9 mouse cellular contexts compared by ENCODE assay signal in genomic region chr15:27485567-27486278, GRCm38 (mm10). TPM values are rescaled to one million over a fixed set of nuclear protein-coding genes. Genes with fewer than 3 reads are reported as not detected.
A peak's percentile ranks its signal among the peaks of the same experiment; 100 is the strongest.
DNase-seq lines count a peak whose midpoint lies in the region; ATAC-seq and TF ChIP-seq lines count a peak whose summit lies in the region.
"Had no signal": no experiment of that assay in that cellular context is flagged by ENCODE, and none has a peak within 500 bp of the region (broad histone marks: within the 10 kb centered on the region; RNA-seq: fewer than 3 reads in every experiment).

No protein-coding gene starts in this region.

- ATAC-seq in heart, embryonic 12.5 days (ENCODE audit: insufficient number of reproducible peaks, low FRiP score): peak; percentile 83
- 0 out of 2 replicates have a peak, but pooled peaks have one; percentile 21 for ATAC-seq in hindbrain, embryonic 12.5 days (ENCODE audit: low FRiP score)
- peak; percentile 99 for ATAC-seq in liver, embryonic 15.5 days (ENCODE audit: insufficient read depth)
- ATAC-seq: midbrain, embryonic 15.5 days had no signal

- H3K27ac ChIP-seq in heart, embryonic 12.5 days (ENCODE audit: poor library complexity, severe bottlenecking): peak overlapping the region; percentile 23
- peak overlapping the region; percentile 41; the same call in 1 of the 2 replicates for H3K27ac ChIP-seq in bone marrow, adult 2 months (ENCODE audit: control insufficient read depth, insufficient read depth, low read depth, low read length, poor library complexity)
- H3K27ac ChIP-seq in hindbrain, embryonic 12.5 days: peak overlapping the region; percentile 30; the same call in 1 of the 2 replicates
- peak overlapping the region; percentile 74 for H3K27ac ChIP-seq in liver, embryonic 15.5 days (replicated peaks)
- H3K27ac ChIP-seq in thymus, adult 2 months (ENCODE audit: control insufficient read depth, insufficient read depth, low read length): no peak overlapping the region
- H3K27ac ChIP-seq: midbrain, embryonic 15.5 days had no signal

- H3K9ac ChIP-seq in heart, embryonic 12.5 days: 0 out of 2 replicates have a peak overlapping the region, but pooled peaks have one; percentile 10
- no peak overlapping the region for H3K9ac ChIP-seq in hindbrain, embryonic 12.5 days
- no peak overlapping the region for H3K9ac ChIP-seq in liver, embryonic 15.5 days
- H3K9ac ChIP-seq: midbrain, embryonic 15.5 days had no signal

- intact Hi-C loops in heart, postnatal 25 days (cut with DNase I): no loop called here

- H3K4me3 ChIP-seq in heart, embryonic 12.5 days: no peak overlapping the region
- H3K4me3 ChIP-seq in bone marrow, adult 2 months (replicated peaks; ENCODE audit: control insufficient read depth, low read depth, low read length): no peak overlapping the region
- no peak overlapping the region for H3K4me3 ChIP-seq in hindbrain, embryonic 12.5 days
- 0 out of 2 replicates have a peak overlapping the region, but pooled peaks have one; percentile 15 for H3K4me3 ChIP-seq in liver, embryonic 15.5 days (replicated peaks)
- H3K4me3 ChIP-seq in thymus, adult 2 months (ENCODE audit: control insufficient read depth, insufficient read depth, low read length): no peak overlapping the region
- H3K4me3 ChIP-seq: midbrain, embryonic 15.5 days had no signal

- TF ChIP-seq POLR2A in bone marrow, adult 2 months (IDR thresholded peaks at IDR 0.05; ENCODE audit: borderline replicate concordance, control insufficient read depth, low read depth, low read length): no peak
- TF ChIP-seq POLR2A in thymus, adult 2 months (IDR thresholded peaks at IDR 0.05; ENCODE audit: control insufficient read depth, extremely low read depth, insufficient read depth, low read length, poor library complexity): no peak

- H3K9me3 ChIP-seq in heart, embryonic 12.5 days (replicated peaks): no peaks in the 10 kb centered on the region
- no peaks in the 10 kb centered on the region for H3K9me3 ChIP-seq in hindbrain, embryonic 12.5 days (replicated peaks)
- no peaks in the 10 kb centered on the region for H3K9me3 ChIP-seq in liver, embryonic 15.5 days (replicated peaks)
- H3K9me3 ChIP-seq: midbrain, embryonic 15.5 days had no signal

- no peak for DNase-seq in heart, postnatal 25 days (ENCODE audit: low spot score)
- no peak for DNase-seq in thymus, adult 2 months
- DNase-seq in embryo, embryonic 10 days (ENCODE audit: low spot score): no peak
- DNase-seq in layer of hippocampus, postnatal 36 days: no peak

- H3K4me2 ChIP-seq in heart, embryonic 12.5 days: peak overlapping the region; percentile 38
- no peak overlapping the region; the same call in 1 of the 2 replicates for H3K4me2 ChIP-seq in hindbrain, embryonic 12.5 days (replicated peaks)
- H3K4me2 ChIP-seq in liver, embryonic 15.5 days: peak overlapping the region; percentile 60
- H3K4me2 ChIP-seq: midbrain, embryonic 15.5 days had no signal

- no peaks in the 10 kb centered on the region for H3K36me3 ChIP-seq in heart, embryonic 12.5 days
- no peaks in the 10 kb centered on the region for H3K36me3 ChIP-seq in hindbrain, embryonic 12.5 days
- no peaks in the 10 kb centered on the region for H3K36me3 ChIP-seq in liver, embryonic 15.5 days (replicated peaks)
- H3K36me3 ChIP-seq in thymus, adult 2 months (ENCODE audit: control insufficient read depth, insufficient read depth, low read length): no peaks in the 10 kb centered on the region
- H3K36me3 ChIP-seq: midbrain, embryonic 15.5 days had no signal

- no peak for TF ChIP-seq CTCF in bone marrow, adult 2 months (IDR thresholded peaks at IDR 0.05; ENCODE audit: control insufficient read depth, insufficient read depth, low read length)
- TF ChIP-seq CTCF in thymus, adult 2 months (IDR thresholded peaks at IDR 0.05; ENCODE audit: borderline replicate concordance, control insufficient read depth, extremely low read depth, insufficient read depth, low read length, poor library complexity): no peak

- peaks cover 62% of the 10 kb centered on the region for H3K4me1 ChIP-seq in heart, embryonic 12.5 days (replicated peaks)
- peaks cover 2% of the 10 kb centered on the region; the same call in 1 of the 2 replicates for H3K4me1 ChIP-seq in bone marrow, adult 2 months (ENCODE audit: control insufficient read depth, insufficient read depth, low read length)
- peaks cover 48% of the 10 kb centered on the region for H3K4me1 ChIP-seq in hindbrain, embryonic 12.5 days
- H3K4me1 ChIP-seq in liver, embryonic 15.5 days (replicated peaks): peaks cover 58% of the 10 kb centered on the region
- H3K4me1 ChIP-seq in thymus, adult 2 months (replicated peaks; ENCODE audit: control insufficient read depth, insufficient read depth, low read length): 0 out of 2 replicates have a peak, but pooled peaks cover 3% of the 10 kb centered on the region

- H3K27me3 ChIP-seq in heart, embryonic 12.5 days (replicated peaks): no peaks in the 10 kb centered on the region
- no peaks in the 10 kb centered on the region for H3K27me3 ChIP-seq in hindbrain, embryonic 12.5 days
- peaks cover 21% of the 10 kb centered on the region for H3K27me3 ChIP-seq in liver, embryonic 15.5 days
- no peaks in the 10 kb centered on the region for H3K27me3 ChIP-seq in thymus, adult 2 months (ENCODE audit: control insufficient read depth, insufficient read depth, low read length)
- H3K27me3 ChIP-seq: midbrain, embryonic 15.5 days had no signal

- 19% methylated on average over 12 of the region's 12 CpGs for WGBS in heart, embryonic 12.5 days
- 74% methylated on average over 12 of the region's 12 CpGs for WGBS in bone marrow, adult 2 months
- WGBS in hindbrain, embryonic 12.5 days: 28% methylated on average over 12 of the region's 12 CpGs
- WGBS in liver, embryonic 15.5 days (ENCODE audit: insufficient replicate concordance): 34% methylated on average over 12 of the region's 12 CpGs
- 92% methylated on average over 12 of the region's 12 CpGs for WGBS in thymus, adult 2 months

RNA-seq across cellular contexts. Expression of gene Ank, which starts 19.2 kb away (rescaled TPM):
- polyA plus RNA-seq in heart, embryonic 12.5 days (2016; fragmentation: Nextera tagmentation; extraction: Ambion mirVana): 12.6 and 14.7 TPM in 2 replicates
- total RNA-seq in heart, postnatal 25 days (2021): 100 to 1,000 TPM; 174 to 208 TPM
- 20.7 and 26.7 TPM in 2 replicates for polyA plus RNA-seq in bone marrow, adult 2 months (2011; ENCODE audit: insufficient read depth, insufficient read length, low replicate concordance, missing spikeins)
- polyA plus RNA-seq in hindbrain, embryonic 12.5 days (2016; fragmentation: Nextera tagmentation; extraction: Ambion mirVana): 15.2 and 15.7 TPM in 2 replicates
- 10.5 and 10.8 TPM in 2 replicates for polyA plus RNA-seq in liver, embryonic 15.5 days (2015; fragmentation: Nextera tagmentation; extraction: Ambion mirVana)
- 14.4 and 21.5 TPM in 2 replicates for polyA plus RNA-seq in thymus, adult 2 months (2012; rRNA removed)
- 100 to 1,000 TPM; 156 to 161 TPM for total RNA-seq in layer of hippocampus, postnatal 36 days (2021)

Comparison
In these comparisons a context has a peak if more than half of its experiments do, and no peak if none do; other contexts are left out.
1. ATAC-seq: peak in every context shown above with its lines; median percentile 99 in liver, embryonic 15.5 days; 83 in heart, embryonic 12.5 days; 21 in hindbrain, embryonic 12.5 days.